Mouse (Mus musculus): ENCODE results near the gene Slc11a2. TPM values are rescaled to one million over a fixed set of nuclear protein-coding genes. Genes with fewer than 3 reads are reported as not detected.
"Not testable (repeated sequence)": the region's sequence is repeated elsewhere in the genome, so short reads cannot be mapped to it uniquely, and the experiment has no call there.

Gene Slc11a2
- polyA plus RNA-seq, 1 experiment from 2014 or later = 39.5 TPM

- 56% methylated on average over 5 of the region's 5 CpGs for WGBS (ENCODE audit: missing documents)
- no peak overlapping the region for H3K27ac ChIP-seq
- no peaks in the 10 kb centered on the region for H3K79me2 ChIP-seq (ENCODE audit: inconsistent target)
- H3K4me3 ChIP-seq (ENCODE audit: inconsistent target) = no peak overlapping the region
- H3K36me3 ChIP-seq (ENCODE audit: inconsistent target) = no peaks in the 10 kb centered on the region
Observed at GRCm38 (mm10) chr15:100375066-100375465, 49.8 kb downstream of the Slc11a2 start.

- no peak overlapping the region for H3K4me3 ChIP-seq (ENCODE audit: inconsistent target)
- WGBS (ENCODE audit: missing documents) = 91% methylated on average over 7 of the region's 7 CpGs
- H3K36me3 ChIP-seq (ENCODE audit: inconsistent target) = no peaks in the 10 kb centered on the region
- H3K27ac ChIP-seq = no peak overlapping the region
- H3K79me2 ChIP-seq (ENCODE audit: inconsistent target) = no peaks in the 10 kb centered on the region
Observed at GRCm38 (mm10) chr15:100367119-100367518, 57.8 kb downstream of the Slc11a2 start.

GRCm38 (mm10) chr15:100365967-100366366 is 58.9 kb downstream of the Slc11a2 start:
- whole genome bisulfite sequencing (ENCODE audit: missing documents) = 100% methylated on average over 1 of the region's 9 CpGs
- H3K36me3 ChIP-seq (ENCODE audit: inconsistent target); H3K27ac ChIP-seq; H3K4me3 ChIP-seq (ENCODE audit: inconsistent target); H3K79me2 ChIP-seq (ENCODE audit: inconsistent target): not testable (repeated sequence)

- H3K27ac ChIP-seq = no peak within 1 kb of the TSS
- H3K79me2 ChIP-seq (ENCODE audit: inconsistent target) = no peaks in the 10 kb centered on the region
- WGBS (ENCODE audit: missing documents) = 86% methylated on average over 7 of the region's 7 CpGs
- no peak within 1 kb of the TSS for H3K4me3 ChIP-seq (ENCODE audit: inconsistent target)
- no peaks in the 10 kb centered on the region for H3K36me3 ChIP-seq (ENCODE audit: inconsistent target)
Observed at GRCm38 (mm10) chr15:100364242-100364641, 60.6 kb downstream of the Slc11a2 start, which contains the start of gene Higd1c. Gene Higd1c (plus strand): TSS chr15:100364542.

GRCm38 (mm10) chr15:100355876-100356275 is 69.0 kb downstream of the Slc11a2 start:
- no peaks in the 10 kb centered on the region for H3K79me2 ChIP-seq (ENCODE audit: inconsistent target)
- H3K4me3 ChIP-seq (ENCODE audit: inconsistent target) = no peak overlapping the region
- H3K36me3 ChIP-seq (ENCODE audit: inconsistent target) = no peaks in the 10 kb centered on the region
- no peak overlapping the region for H3K27ac ChIP-seq
- WGBS (ENCODE audit: missing documents) = 84% methylated on average over 5 of the region's 5 CpGs

GRCm38 (mm10) chr15:100353399-100353798 is 71.5 kb downstream of the Slc11a2 start:
- H3K79me2 ChIP-seq (ENCODE audit: inconsistent target); H3K36me3 ChIP-seq (ENCODE audit: inconsistent target); H3K27ac ChIP-seq; H3K4me3 ChIP-seq (ENCODE audit: inconsistent target): not testable (repeated sequence)
- WGBS (ENCODE audit: missing documents) = 92% methylated on average over 2 of the region's 22 CpGs

GRCm38 (mm10) chr15:100352711-100353250 is 72.1 kb downstream of the Slc11a2 start, which contains the start of the genes Methig1 and Mettl7a2:
Gene Methig1 (plus strand): TSS chr15:100353149.
Gene Mettl7a2 (plus strand): TSS chr15:100353200.
- H3K79me2 ChIP-seq (ENCODE audit: inconsistent target) = no peaks in the 10 kb centered on the region
- H3K36me3 ChIP-seq (ENCODE audit: inconsistent target) = no peaks in the 10 kb centered on the region
- no peak within 1 kb of the TSS for H3K27ac ChIP-seq
- H3K4me3 ChIP-seq (ENCODE audit: inconsistent target) = no peak within 1 kb of the TSS
- 91% methylated on average over 9 of the region's 10 CpGs for WGBS (ENCODE audit: missing documents)

GRCm38 (mm10) chr15:100351501-100352060 is 73.3 kb downstream of the Slc11a2 start:
- Histone ChIP-seq H3K79me2 (ENCODE audit: inconsistent target) (no peaks in the 10 kb centered on the region), H3K27ac (no peak overlapping the region), H3K4me3 (ENCODE audit: inconsistent target) (no peak overlapping the region), H3K36me3 (ENCODE audit: inconsistent target) (no peaks in the 10 kb centered on the region)
- WGBS (ENCODE audit: missing documents) = 93% methylated on average over 6 of the region's 6 CpGs

GRCm38 (mm10) chr15:100349496-100349895 is 75.4 kb downstream of the Slc11a2 start:
- peak overlapping the region; percentile 61 for H3K27ac ChIP-seq
- no peak overlapping the region for H3K4me3 ChIP-seq (ENCODE audit: inconsistent target)
- H3K36me3 ChIP-seq (ENCODE audit: inconsistent target) = no peaks in the 10 kb centered on the region
- H3K79me2 ChIP-seq (ENCODE audit: inconsistent target) = no peaks in the 10 kb centered on the region
- WGBS (ENCODE audit: missing documents) = 73% methylated on average over 2 of the region's 2 CpGs

GRCm38 (mm10) chr15:100346761-100347160 is 78.1 kb downstream of the Slc11a2 start:
- H3K79me2 ChIP-seq (ENCODE audit: inconsistent target) = no peaks in the 10 kb centered on the region
- 72% methylated on average over 7 of the region's 14 CpGs for WGBS (ENCODE audit: missing documents)
- no peak overlapping the region for H3K4me3 ChIP-seq (ENCODE audit: inconsistent target)
- H3K36me3 ChIP-seq (ENCODE audit: inconsistent target) = no peaks in the 10 kb centered on the region
- no peak overlapping the region for H3K27ac ChIP-seq

- H3K79me2 ChIP-seq (ENCODE audit: inconsistent target) = no peaks in the 10 kb centered on the region
- no peak overlapping the region for H3K4me3 ChIP-seq (ENCODE audit: inconsistent target)
- H3K27ac ChIP-seq = no peak overlapping the region
- no peaks in the 10 kb centered on the region for H3K36me3 ChIP-seq (ENCODE audit: inconsistent target)
Observed at GRCm38 (mm10) chr15:100345484-100345883, 79.4 kb downstream of the Slc11a2 start.

GRCm38 (mm10) chr15:100341314-100341980 is 83.4 kb downstream of the Slc11a2 start:
- 74% methylated on average over 3 of the region's 5 CpGs for WGBS (ENCODE audit: missing documents)
- not testable (repeated sequence) for H3K36me3 ChIP-seq (ENCODE audit: inconsistent target); H3K27ac ChIP-seq; H3K4me3 ChIP-seq (ENCODE audit: inconsistent target); H3K79me2 ChIP-seq (ENCODE audit: inconsistent target)

Other genes with a start within 250 kb of the Slc11a2 start
- 34.5 to 58.1 TPM (median 47.7 TPM) in 3 replicates for gene Atf1, start 197.3 kb downstream of the Slc11a2 start, polyA plus RNA-seq (2018)
- gene Tmprss12, start 144.2 kb downstream of the Slc11a2 start, polyA plus RNA-seq (2018) = not detected in 3 replicates
- gene Mettl7a1, start 120.9 kb downstream of the Slc11a2 start, polyA plus RNA-seq (2018) = 33.7 to 43.2 TPM (median 39.2 TPM) in 3 replicates
- not detected in 3 replicates for gene Mettl7a3, start 90.1 kb downstream of the Slc11a2 start, polyA plus RNA-seq (2018)
- not detected in 3 replicates for gene Methig1, start 71.9 kb downstream of the Slc11a2 start, polyA plus RNA-seq (2018)
- not detected in 3 replicates for gene Mettl7a2, start 71.9 kb downstream of the Slc11a2 start, polyA plus RNA-seq (2018)
- not detected in 3 replicates for gene Higd1c, start 60.5 kb downstream of the Slc11a2 start, polyA plus RNA-seq (2018)
- gene Gm5475, start 2.9 kb downstream of the Slc11a2 start, polyA plus RNA-seq (2018) = not detected in 3 replicates
- 34.8 to 38.4 TPM (median 34.8 TPM) in 3 replicates for gene Letmd1, start 44.0 kb upstream of the Slc11a2 start, polyA plus RNA-seq (2018)
- 1.7 to 2.1 TPM (median 1.8 TPM) in 3 replicates for gene Csrnp2, start 70.4 kb upstream of the Slc11a2 start, polyA plus RNA-seq (2018)
- gene Tfcp2, start 126.9 kb upstream of the Slc11a2 start, polyA plus RNA-seq (2018) = 5.4 to 10.9 TPM (median 6.5 TPM) in 3 replicates
- 7.6 to 14.6 TPM (median 11.4 TPM) in 3 replicates for gene Pou6f1, start 174.9 kb upstream of the Slc11a2 start, polyA plus RNA-seq (2018)
- 368 to 447 TPM (median 386 TPM) in 3 replicates for gene Dazap2, start 190.3 kb upstream of the Slc11a2 start, polyA plus RNA-seq (2018)
- gene Smagp, start 211.9 kb upstream of the Slc11a2 start, polyA plus RNA-seq (2018) = 54.7 to 86.5 TPM (median 73.9 TPM) in 3 replicates
- gene Bin2, start 244.5 kb upstream of the Slc11a2 start, polyA plus RNA-seq (2018) = 51.1 to 71.1 TPM (median 65.5 TPM) in 3 replicates

Data from macrophage (primary cell).